Mouse (Mus musculus) stomach, embryonic 15.5 days (tissue): ENCODE measurements around the gene Rbms3. TPM values are rescaled to one million over a fixed set of nuclear protein-coding genes. Genes with fewer than 3 reads are reported as not detected.

Experiments used
- ATAC-seq: fragments of 200-750 bp; cut with Nextera tagmentation; 2 replicates; pipeline ENCODE4 v1.8.0; 2017; ENCODE audit warnings: low read depth, moderate number of reproducible peaks, moderate TSS enrichment; ENCODE audit not compliant: insufficient read depth, low FRiP score
- H3K27ac ChIP-seq: fragments of 300-500 bp; sonication (generic); 2 replicates; pipeline ENCODE4 v1.5.1; 2015; ENCODE audit warnings: mild to moderate bottlenecking, inconsistent platforms
- H3K27me3 ChIP-seq: fragments of 300-500 bp; sonication (generic); replicated peaks from 2 replicates; pipeline ENCODE4 v1.6.1; 2015; ENCODE audit warnings: inconsistent platforms
- H3K36me3 ChIP-seq: fragments of 300-500 bp; sonication (generic); 2 replicates; pipeline ENCODE4 v1.6.1; 2015; ENCODE audit warnings: inconsistent platforms
- H3K4me1 ChIP-seq: fragments of 300-500 bp; sonication (generic); 2 replicates; pipeline ENCODE4 v1.6.1; 2015; ENCODE audit warnings: inconsistent platforms
- H3K4me2 ChIP-seq: fragments of 300-500 bp; sonication (generic); 2 replicates; pipeline ENCODE4 v1.6.1; 2015; ENCODE audit warnings: mild to moderate bottlenecking, inconsistent platforms
- H3K4me3 ChIP-seq: fragments of 300-500 bp; sonication (generic); replicated peaks from 2 replicates; pipeline ENCODE4 v1.5.1; 2015; ENCODE audit warnings: inconsistent platforms
- H3K9ac ChIP-seq: fragments of 300-500 bp; sonication (generic); 2 replicates; pipeline ENCODE4 v1.6.1; 2015; ENCODE audit warnings: inconsistent platforms
- H3K9me3 ChIP-seq: fragments of 300-500 bp; sonication (generic); 2 replicates; pipeline ENCODE4 v1.6.1; 2016; ENCODE audit warnings: inconsistent platforms
- WGBS: fragments of 180-500 bp; shearing (Covaris S2); methylation state at CpG from one replicate; pipeline ENCODE4 v1.1.7; 2015; 5-methylcytosine and 5-hydroxymethylcytosine counted together
- polyA plus RNA-seq: library from polyadenylated mRNA; unstranded; fragments of >200 nt; fragmentation: Nextera tagmentation; extraction: Ambion mirVana; gene quantifications from 2 replicates; pipeline ENCODE4 v1.2.1, GENCODE M21; 2015

Rbms3 gene
- polyA plus RNA-seq, 1 experiment from 2014 or later: 64.3 TPM

GRCm38 (mm10) chr9:117585345-117585744 lies 44.4 kb downstream of the Rbms3 start:
- H3K4me2 ChIP-seq: no peak overlapping the region
- no peak overlapping the region for H3K27ac ChIP-seq
- no peak overlapping the region for H3K9ac ChIP-seq
- WGBS: 90% methylated on average over 6 of the region's 6 CpGs
- no peaks in the 10 kb centered on the region for H3K27me3 ChIP-seq
- H3K4me1 ChIP-seq: no peaks in the 10 kb centered on the region
- H3K4me3 ChIP-seq: no peak overlapping the region
- no peaks in the 10 kb centered on the region for H3K36me3 ChIP-seq
- ATAC-seq: no peak
- no peaks in the 10 kb centered on the region for H3K9me3 ChIP-seq

GRCm38 (mm10) chr9:117583638-117584037 lies 46.1 kb downstream of the Rbms3 start:
- WGBS: 38% methylated on average over 7 of the region's 7 CpGs
- Histone ChIP-seq H3K4me2 (no peak overlapping the region), H3K36me3 (no peaks in the 10 kb centered on the region), H3K27ac (no peak overlapping the region), H3K9me3 (no peaks in the 10 kb centered on the region), H3K4me3 (no peak overlapping the region), H3K27me3 (no peaks in the 10 kb centered on the region), H3K9ac (no peak overlapping the region), H3K4me1 (no peaks in the 10 kb centered on the region)
- ATAC-seq: no peak

GRCm38 (mm10) chr9:117582591-117582990 lies 47.1 kb downstream of the Rbms3 start:
- H3K36me3 ChIP-seq: no peaks in the 10 kb centered on the region
- no peaks in the 10 kb centered on the region for H3K9me3 ChIP-seq
- WGBS: 81% methylated on average over 6 of the region's 6 CpGs
- no peak overlapping the region for H3K27ac ChIP-seq
- H3K4me3 ChIP-seq: no peak overlapping the region
- no peaks in the 10 kb centered on the region for H3K27me3 ChIP-seq
- no peaks in the 10 kb centered on the region for H3K4me1 ChIP-seq
- H3K9ac ChIP-seq: no peak overlapping the region
- H3K4me2 ChIP-seq: no peak overlapping the region
- ATAC-seq: no peak

- peaks cover 4% of the 10 kb centered on the region for H3K4me1 ChIP-seq
- no peak overlapping the region for H3K4me2 ChIP-seq
- no peak overlapping the region for H3K4me3 ChIP-seq
- no peaks in the 10 kb centered on the region for H3K27me3 ChIP-seq
- ATAC-seq: no peak
- 58% methylated on average over 5 of the region's 5 CpGs for WGBS
- H3K9ac ChIP-seq: no peak overlapping the region
- H3K36me3 ChIP-seq: no peaks in the 10 kb centered on the region
- H3K27ac ChIP-seq: peak overlapping the region; percentile 68; the same call in 1 of the 2 replicates
- no peaks in the 10 kb centered on the region for H3K9me3 ChIP-seq
These were observed 58.4 kb downstream of the Rbms3 start for GRCm38 (mm10) chr9:117571186-117571855.

GRCm38 (mm10) chr9:117570240-117570821 lies 59.4 kb downstream of the Rbms3 start:
- Histone ChIP-seq H3K4me1 (peaks cover 4% of the 10 kb centered on the region), H3K27me3 (no peaks in the 10 kb centered on the region), H3K9ac (no peak overlapping the region), H3K9me3 (no peaks in the 10 kb centered on the region), H3K4me3 (no peak overlapping the region), H3K4me2 (no peak overlapping the region), H3K27ac (peak overlapping the region; percentile 68; the same call in 1 of the 2 replicates), H3K36me3 (no peaks in the 10 kb centered on the region)
- ATAC-seq: peak; percentile 35; the same call in 1 of the 2 replicates
- WGBS: 65% methylated on average over 7 of the region's 7 CpGs

GRCm38 (mm10) chr9:117566293-117566692 lies 63.4 kb downstream of the Rbms3 start:
- Histone ChIP-seq H3K27ac (no peak overlapping the region), H3K36me3 (no peaks in the 10 kb centered on the region), H3K9ac (no peak overlapping the region), H3K4me1 (peaks cover 4% of the 10 kb centered on the region), H3K27me3 (no peaks in the 10 kb centered on the region), H3K9me3 (no peaks in the 10 kb centered on the region), H3K4me2 (no peak overlapping the region), H3K4me3 (no peak overlapping the region)
- no peak for ATAC-seq
- WGBS: 65% methylated on average over 10 of the region's 10 CpGs

GRCm38 (mm10) chr9:117558562-117558961 lies 71.2 kb downstream of the Rbms3 start:
- Histone ChIP-seq H3K27ac (no peak overlapping the region), H3K4me1 (no peaks in the 10 kb centered on the region), H3K9me3 (no peaks in the 10 kb centered on the region), H3K4me3 (no peak overlapping the region), H3K4me2 (no peak overlapping the region), H3K9ac (no peak overlapping the region), H3K36me3 (no peaks in the 10 kb centered on the region), H3K27me3 (no peaks in the 10 kb centered on the region)
- no peak for ATAC-seq
- WGBS: 89% methylated on average over 5 of the region's 5 CpGs

- ATAC-seq: no peak
- Histone ChIP-seq H3K36me3 (no peaks in the 10 kb centered on the region), H3K4me3 (no peak overlapping the region)
These were observed 75.4 kb downstream of the Rbms3 start for GRCm38 (mm10) chr9:117554356-117554755.

GRCm38 (mm10) chr9:117529281-117529680 lies 100.4 kb downstream of the Rbms3 start:
- WGBS: 59% methylated on average over 2 of the region's 2 CpGs

More at GRCm38 (mm10) chr9:117554356-117554755, 75.4 kb downstream of the Rbms3 start:
- Histone ChIP-seq H3K4me1 (no peaks in the 10 kb centered on the region), H3K9me3 (no peaks in the 10 kb centered on the region), H3K27me3 (no peaks in the 10 kb centered on the region), H3K4me2 (no peak overlapping the region), H3K9ac (no peak overlapping the region), H3K27ac (no peak overlapping the region)

GRCm38 (mm10) chr9:117508941-117509340 lies 120.8 kb downstream of the Rbms3 start:
- no peak for ATAC-seq
- no peak overlapping the region for H3K27ac ChIP-seq
- H3K27me3 ChIP-seq: no peaks in the 10 kb centered on the region
- no peak overlapping the region for H3K9ac ChIP-seq
- no peak overlapping the region for H3K4me3 ChIP-seq
- H3K4me2 ChIP-seq: no peak overlapping the region
- H3K4me1 ChIP-seq: no peaks in the 10 kb centered on the region
- H3K36me3 ChIP-seq: no peaks in the 10 kb centered on the region
- 71% methylated on average over 11 of the region's 11 CpGs for WGBS
- H3K9me3 ChIP-seq: no peaks in the 10 kb centered on the region

More at GRCm38 (mm10) chr9:117529281-117529680, 100.4 kb downstream of the Rbms3 start:
- Histone ChIP-seq H3K4me2 (no peak overlapping the region), H3K4me1 (no peaks in the 10 kb centered on the region), H3K9ac (no peak overlapping the region), H3K9me3 (no peaks in the 10 kb centered on the region), H3K27me3 (no peaks in the 10 kb centered on the region), H3K27ac (no peak overlapping the region), H3K36me3 (no peaks in the 10 kb centered on the region), H3K4me3 (no peak overlapping the region)
- no peak for ATAC-seq

- 77% methylated on average over 2 of the region's 2 CpGs for WGBS
These were observed 137.8 kb downstream of the Rbms3 start for GRCm38 (mm10) chr9:117491866-117492265.

GRCm38 (mm10) chr9:117484396-117484795 lies 145.3 kb downstream of the Rbms3 start:
- no peaks in the 10 kb centered on the region for H3K9me3 ChIP-seq
- no peak overlapping the region for H3K27ac ChIP-seq
- H3K9ac ChIP-seq: no peak overlapping the region
- H3K4me3 ChIP-seq: no peak overlapping the region
- no peaks in the 10 kb centered on the region for H3K27me3 ChIP-seq
- no peak overlapping the region for H3K4me2 ChIP-seq
- no peak for ATAC-seq
- H3K4me1 ChIP-seq: no peaks in the 10 kb centered on the region
- H3K36me3 ChIP-seq: no peaks in the 10 kb centered on the region
- 87% methylated on average over 5 of the region's 5 CpGs for WGBS

More at GRCm38 (mm10) chr9:117491866-117492265, 137.8 kb downstream of the Rbms3 start:
- Histone ChIP-seq H3K27ac (no peak overlapping the region), H3K36me3 (no peaks in the 10 kb centered on the region), H3K4me2 (no peak overlapping the region), H3K4me3 (no peak overlapping the region), H3K4me1 (no peaks in the 10 kb centered on the region), H3K9me3 (no peaks in the 10 kb centered on the region), H3K9ac (no peak overlapping the region), H3K27me3 (no peaks in the 10 kb centered on the region)
- no peak for ATAC-seq
